Comparison of ENCODE assay signal across 8 mouse cellular contexts in genomic region chr16:90284916-90285315, GRCm38 (mm10). TPM values are rescaled to one million over a fixed set of nuclear protein-coding genes. Genes with fewer than 3 reads are reported as not detected.
A peak's percentile ranks its signal among the peaks of the same experiment; 100 is the strongest.
DNase-seq lines count a peak whose midpoint lies in the region; ATAC-seq and TF ChIP-seq lines count a peak whose summit lies in the region.

No protein-coding gene starts in this region.

- H3K9ac ChIP-seq in heart, embryonic 16.5 days (ENCODE audit: low read length), result peak overlapping the region; percentile 100
- H3K9ac ChIP-seq in forebrain, postnatal 0 days, result 0 out of 2 replicates have a peak overlapping the region, but pooled peaks have one; percentile 87
- peak overlapping the region; percentile 97 for H3K9ac ChIP-seq in liver, embryonic 15.5 days
- H3K9ac ChIP-seq in stomach, postnatal 0 days (ENCODE audit: low read length), result peak overlapping the region; percentile 76

- no peaks in the 10 kb centered on the region for H3K9me3 ChIP-seq in heart, embryonic 16.5 days (replicated peaks; ENCODE audit: control insufficient read depth, low read length)
- no peaks in the 10 kb centered on the region for H3K9me3 ChIP-seq in forebrain, postnatal 0 days (ENCODE audit: low read length)
- no peaks in the 10 kb centered on the region for H3K9me3 ChIP-seq in liver, embryonic 15.5 days (replicated peaks)
- no peaks in the 10 kb centered on the region for H3K9me3 ChIP-seq in stomach, postnatal 0 days (ENCODE audit: control insufficient read depth, low read length)

- H3K4me3 ChIP-seq in heart, embryonic 16.5 days (ENCODE audit: low read length), result peak overlapping the region; percentile 100
- H3K4me3 ChIP-seq in bone marrow macrophage, adult 2 months (ENCODE audit: insufficient read depth, low read length), result peak overlapping the region; percentile 92
- peak overlapping the region; percentile 99 for H3K4me3 ChIP-seq in forebrain, postnatal 0 days (ENCODE audit: low read depth, low read length)
- peak overlapping the region; percentile 99 for H3K4me3 ChIP-seq in liver, embryonic 15.5 days (replicated peaks)
- H3K4me3 ChIP-seq in stomach, postnatal 0 days (ENCODE audit: low read depth, low read length), result peak overlapping the region; percentile 99

- peak overlapping the region; percentile 92 for H3K4me2 ChIP-seq in heart, embryonic 16.5 days (ENCODE audit: low read depth, low read length)
- H3K4me2 ChIP-seq in forebrain, postnatal 0 days (ENCODE audit: low read depth), result peak overlapping the region; percentile 90
- H3K4me2 ChIP-seq in liver, embryonic 15.5 days, result peak overlapping the region; percentile 94
- H3K4me2 ChIP-seq in stomach, postnatal 0 days (replicated peaks; ENCODE audit: low read depth), result peak overlapping the region; percentile 82

- no peak for TF ChIP-seq EP300 in stomach, postnatal 0 days (optimal IDR thresholded peaks at IDR 0.05)

- no peak for TF ChIP-seq POLR2A in bone marrow macrophage, adult 2 months (IDR thresholded peaks at IDR 0.05; ENCODE audit: borderline replicate concordance, low read depth, low read length)

- no peaks in the 10 kb centered on the region for H3K27me3 ChIP-seq in heart, embryonic 16.5 days (ENCODE audit: control insufficient read depth, insufficient read depth, low read length)
- no peaks in the 10 kb centered on the region for H3K27me3 ChIP-seq in forebrain, postnatal 0 days (ENCODE audit: insufficient read depth, low read length)
- H3K27me3 ChIP-seq in liver, embryonic 15.5 days, result no peaks in the 10 kb centered on the region
- H3K27me3 ChIP-seq in stomach, postnatal 0 days (ENCODE audit: control insufficient read depth, insufficient read depth, low read length), result no peaks in the 10 kb centered on the region

- H3K36me3 ChIP-seq in heart, embryonic 16.5 days (ENCODE audit: control insufficient read depth, insufficient read depth), result no peaks in the 10 kb centered on the region
- H3K36me3 ChIP-seq in forebrain, postnatal 0 days (ENCODE audit: insufficient read depth), result no peaks in the 10 kb centered on the region
- no peaks in the 10 kb centered on the region for H3K36me3 ChIP-seq in liver, embryonic 15.5 days (replicated peaks)
- no peaks in the 10 kb centered on the region for H3K36me3 ChIP-seq in stomach, postnatal 0 days (ENCODE audit: control insufficient read depth, insufficient read depth, low read length)

- H3K4me1 ChIP-seq in heart, embryonic 16.5 days (ENCODE audit: control insufficient read depth, insufficient read depth, low read length), result peaks cover 32% of the 10 kb centered on the region
- peaks cover 26% of the 10 kb centered on the region for H3K4me1 ChIP-seq in bone marrow macrophage, adult 2 months (ENCODE audit: control insufficient read depth, insufficient read depth, low read length)
- H3K4me1 ChIP-seq in forebrain, postnatal 0 days (ENCODE audit: insufficient read depth), result peaks cover 6% of the 10 kb centered on the region; the same call in 1 of the 2 replicates
- peaks cover 48% of the 10 kb centered on the region for H3K4me1 ChIP-seq in liver, embryonic 15.5 days (replicated peaks)
- no peaks in the 10 kb centered on the region; the same call in 1 of the 2 replicates for H3K4me1 ChIP-seq in stomach, postnatal 0 days (replicated peaks; ENCODE audit: control insufficient read depth, insufficient read depth)

- 6% methylated on average over 15 of the region's 15 CpGs for WGBS in heart, embryonic 16.5 days
- 6% methylated on average over 15 of the region's 15 CpGs for WGBS in forebrain, postnatal 0 days
- WGBS in liver, embryonic 15.5 days (ENCODE audit: insufficient replicate concordance), result 5% methylated on average over 15 of the region's 15 CpGs
- 6% methylated on average over 15 of the region's 15 CpGs for WGBS in stomach, postnatal 0 days

- ATAC-seq in heart, embryonic 16.5 days (replicated peaks; ENCODE audit: extremely low read depth, insufficient read depth, low FRiP score), result peak; percentile 7; the same call in 1 of the 2 replicates
- no peak for ATAC-seq in forebrain, postnatal 0 days
- no peak for ATAC-seq in liver, embryonic 15.5 days (ENCODE audit: insufficient read depth)
- ATAC-seq in stomach, postnatal 0 days (ENCODE audit: low FRiP score, low TSS enrichment), result peak; percentile 2; the same call in 1 of the 2 replicates

- peak overlapping the region; percentile 98 for H3K27ac ChIP-seq in heart, embryonic 16.5 days (ENCODE audit: low read length)
- H3K27ac ChIP-seq in bone marrow macrophage, adult 2 months (ENCODE audit: insufficient read depth, low read depth, low read length), result peak overlapping the region; percentile 63
- no peak overlapping the region for H3K27ac ChIP-seq in forebrain, postnatal 0 days (ENCODE audit: low read depth, low read length)
- peak overlapping the region; percentile 97 for H3K27ac ChIP-seq in liver, embryonic 15.5 days (replicated peaks)
- peak overlapping the region; percentile 97; the same call in 1 of the 2 replicates for H3K27ac ChIP-seq in stomach, postnatal 0 days (replicated peaks)

- TF ChIP-seq CTCF in bone marrow macrophage, adult 2 months (IDR thresholded peaks at IDR 0.05; ENCODE audit: low read depth, low read length), result no peak
- TF ChIP-seq CTCF in forebrain, postnatal 0 days (IDR thresholded peaks at IDR 0.05; ENCODE audit: low read depth), result no peak
- no peak for TF ChIP-seq CTCF in stomach, postnatal 0 days (IDR thresholded peaks at IDR 0.05; ENCODE audit: low read depth)

- no peak for DNase-seq in heart, adult 8-10 months (ENCODE audit: low spot score)
- DNase-seq in forebrain, postnatal 0 days, result no peak
- DNase-seq in stomach, postnatal 0 days (ENCODE audit: low spot score), result no peak
- no peak for DNase-seq in urinary bladder, postnatal 25 days (ENCODE audit: low spot score)
- DNase-seq in adrenal gland, adult 18-20 months (ENCODE audit: low spot score in 2 of 2), result no peak

RNA-seq across cellular contexts. Expression of gene Scaf4, which starts 0.6 kb away (rescaled TPM):
- polyA plus RNA-seq in heart, embryonic 16.5 days (2015; fragmentation: Nextera tagmentation; extraction: Ambion mirVana), result 17.0 and 19.8 TPM in 2 replicates
- total RNA-seq in heart, adult 8-10 months (2022), result 10 to 100 TPM; 19.3 to 23.8 (median 20.7) TPM
- polyA plus RNA-seq in bone marrow macrophage, adult 2 months (2012; ENCODE audit: insufficient read depth, insufficient read length, missing spikeins), result 30.8 and 39.2 TPM in 2 replicates
- 10.7 and 15.7 TPM in 2 replicates for total RNA-seq in forebrain, postnatal 0 days (2014; rRNA removed)
- polyA plus RNA-seq in forebrain, postnatal 0 days (2015; fragmentation: Nextera tagmentation; extraction: Ambion mirVana), result 12.2 and 16.9 TPM in 2 replicates
- 10.1 and 12.8 TPM in 2 replicates for polyA plus RNA-seq in liver, embryonic 15.5 days (2015; fragmentation: Nextera tagmentation; extraction: Ambion mirVana)
- polyA plus RNA-seq in stomach, postnatal 0 days (2015; fragmentation: Nextera tagmentation; extraction: Ambion mirVana), result 8.3 and 9.8 TPM in 2 replicates
- total RNA-seq in adrenal gland, adult 18-20 months (2021), result 10 to 100 TPM; 39.5 to 44.7 TPM

Comparison
In these comparisons a context has a peak if more than half of its experiments do, and no peak if none do; other contexts are left out.
1. ATAC-seq: peak in heart, embryonic 16.5 days (single experiment) and stomach, postnatal 0 days (single experiment); none in forebrain, postnatal 0 days (single experiment) and liver, embryonic 15.5 days (single experiment).
2. Peak in every context shown above with its lines, with median percentiles within 50 percentile points of each other: H3K4me2 ChIP-seq, H3K4me3 ChIP-seq and H3K9ac ChIP-seq.